Mouse (Mus musculus): Measurements from ENCODE around the gene Magi3. TPM values are rescaled to one million over a fixed set of nuclear protein-coding genes. Genes with fewer than 3 reads are reported as not detected.

The Magi3 gene
- polyA plus RNA-seq, 1 experiment from 2014 or later = 10.0 TPM

GRCm38 (mm10) chr3:104161347-104161746 is 58.8 kb downstream of the Magi3 start:
- Histone ChIP-seq H3K4me2 (ENCODE audit: low read length) (no peak overlapping the region), H3K27ac (ENCODE audit: low read depth) (no peak overlapping the region), H3K4me3 (ENCODE audit: low read depth, low read length) (no peak overlapping the region), H3K4me1 (replicated peaks; ENCODE audit: control insufficient read depth, insufficient read depth, low read length) (no peaks in the 10 kb centered on the region), H3K9me3 (ENCODE audit: control insufficient read depth, low read length) (no peaks in the 10 kb centered on the region), H3K36me3 (ENCODE audit: control insufficient read depth, insufficient read depth, low read length) (no peaks in the 10 kb centered on the region), H3K9ac (ENCODE audit: low read length) (no peak overlapping the region), H3K27me3 (replicated peaks; ENCODE audit: control insufficient read depth, insufficient read depth, low read length) (no peaks in the 10 kb centered on the region)
- ATAC-seq (replicated peaks; ENCODE audit: low FRiP score, low TSS enrichment, low read depth) (no peak), DNase-seq (ENCODE audit: low spot score) (no peak)
- 77% methylated on average over 3 of the region's 3 CpGs for WGBS

DNA sequence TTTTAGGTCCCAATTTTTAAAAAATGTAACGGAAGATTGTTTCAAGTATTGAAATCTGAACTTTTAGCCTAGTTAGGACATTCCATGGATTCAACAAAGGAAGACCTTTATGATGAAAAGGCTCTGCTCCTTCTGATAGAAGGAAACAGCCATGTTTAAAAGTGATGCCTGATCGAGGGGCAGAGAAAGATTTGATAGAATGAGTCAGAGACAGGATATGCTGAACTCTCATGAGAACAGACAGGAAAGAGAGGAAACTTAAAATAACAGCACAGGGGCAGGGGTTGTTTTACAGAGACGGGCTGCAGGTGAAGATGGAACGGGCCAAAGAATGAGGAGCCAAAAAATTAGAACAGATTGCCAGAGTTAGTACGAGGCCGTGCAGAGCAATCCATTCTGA is 59.6 kb downstream of the Magi3 start:
- no peak overlapping the region for H3K27ac ChIP-seq (ENCODE audit: low read depth)
- no peaks in the 10 kb centered on the region for H3K36me3 ChIP-seq (ENCODE audit: control insufficient read depth, insufficient read depth, low read length)
- H3K4me3 ChIP-seq (ENCODE audit: low read depth, low read length) = no peak overlapping the region
- no peak for ATAC-seq (replicated peaks; ENCODE audit: low FRiP score, low TSS enrichment, low read depth)
- no peak for DNase-seq (ENCODE audit: low spot score)
- H3K4me2 ChIP-seq (ENCODE audit: low read length) = no peak overlapping the region
- no peaks in the 10 kb centered on the region for H3K27me3 ChIP-seq (replicated peaks; ENCODE audit: control insufficient read depth, insufficient read depth, low read length)
- WGBS = 84% methylated on average over 6 of the region's 6 CpGs
- H3K4me1 ChIP-seq (replicated peaks; ENCODE audit: control insufficient read depth, insufficient read depth, low read length) = no peaks in the 10 kb centered on the region
- no peaks in the 10 kb centered on the region for H3K9me3 ChIP-seq (ENCODE audit: control insufficient read depth, low read length)
- H3K9ac ChIP-seq (ENCODE audit: low read length) = no peak overlapping the region

DNA sequence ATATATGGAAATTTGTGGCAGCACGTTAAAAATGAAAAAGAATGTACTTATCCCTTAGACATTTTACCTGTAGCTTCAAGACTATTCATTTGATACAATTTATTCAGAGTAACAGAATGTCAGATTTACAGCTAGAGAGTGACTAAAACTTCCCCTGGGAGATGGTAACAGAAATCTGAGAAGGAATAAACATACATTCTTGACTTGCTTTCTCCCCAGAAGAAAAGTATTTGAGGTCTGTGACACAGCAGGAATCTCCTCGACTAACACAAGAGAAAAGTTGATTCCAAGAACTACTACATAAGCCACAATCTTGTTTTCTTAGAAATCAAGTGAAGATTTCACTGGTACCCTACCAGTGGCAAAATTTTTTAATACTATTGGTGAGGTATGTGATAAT is 70.0 kb downstream of the Magi3 start:
- H3K27me3 ChIP-seq (replicated peaks; ENCODE audit: control insufficient read depth, insufficient read depth, low read length) = no peaks in the 10 kb centered on the region
- H3K4me2 ChIP-seq (ENCODE audit: low read length) = no peak overlapping the region
- ATAC-seq (replicated peaks; ENCODE audit: low FRiP score, low TSS enrichment, low read depth) (no peak), DNase-seq (ENCODE audit: low spot score) (no peak)
- 59% methylated on average over 2 of the region's 2 CpGs for whole genome bisulfite sequencing
- no peaks in the 10 kb centered on the region for H3K36me3 ChIP-seq (ENCODE audit: control insufficient read depth, insufficient read depth, low read length)
- H3K4me1 ChIP-seq (replicated peaks; ENCODE audit: control insufficient read depth, insufficient read depth, low read length) = no peaks in the 10 kb centered on the region
- H3K27ac ChIP-seq (ENCODE audit: low read depth) = no peak overlapping the region
- H3K9me3 ChIP-seq (ENCODE audit: control insufficient read depth, low read length) = no peaks in the 10 kb centered on the region
- H3K9ac ChIP-seq (ENCODE audit: low read length) = no peak overlapping the region
- no peak overlapping the region for H3K4me3 ChIP-seq (ENCODE audit: low read depth, low read length)

DNA sequence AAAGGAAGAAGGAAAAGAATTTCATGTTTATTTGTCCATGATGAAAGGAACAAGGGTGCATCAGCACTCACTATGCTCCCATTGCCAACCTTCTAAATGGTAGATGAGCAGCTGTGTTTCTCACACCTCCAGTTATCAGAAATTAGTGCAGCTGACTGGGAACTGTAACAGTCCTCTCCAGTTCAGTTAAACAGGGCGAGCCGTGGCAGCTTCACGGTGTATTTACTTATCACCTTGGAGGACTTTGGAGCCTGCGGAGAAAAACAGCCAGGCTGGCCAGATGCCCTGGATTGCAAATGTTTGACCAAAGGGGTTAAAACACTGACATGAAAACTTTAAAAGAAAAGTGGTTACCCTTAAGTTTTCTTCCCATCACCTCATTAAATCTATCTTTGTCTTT is 77.8 kb downstream of the Magi3 start:
- Histone ChIP-seq H3K36me3 (ENCODE audit: control insufficient read depth, insufficient read depth, low read length) (no peaks in the 10 kb centered on the region), H3K4me2 (ENCODE audit: low read length) (no peak overlapping the region), H3K27ac (ENCODE audit: low read depth) (no peak overlapping the region), H3K9me3 (ENCODE audit: control insufficient read depth, low read length) (no peaks in the 10 kb centered on the region), H3K9ac (ENCODE audit: low read length) (no peak overlapping the region), H3K27me3 (replicated peaks; ENCODE audit: control insufficient read depth, insufficient read depth, low read length) (no peaks in the 10 kb centered on the region), H3K4me3 (ENCODE audit: low read depth, low read length) (no peak overlapping the region), H3K4me1 (replicated peaks; ENCODE audit: control insufficient read depth, insufficient read depth, low read length) (no peaks in the 10 kb centered on the region)
- WGBS = 12% methylated on average over 4 of the region's 4 CpGs
- ATAC-seq (replicated peaks; ENCODE audit: low FRiP score, low TSS enrichment, low read depth) (peak; percentile 72; the same call in 1 of the 2 replicates), DNase-seq (ENCODE audit: low spot score) (peak; percentile 57)

- Histone ChIP-seq H3K9me3 (ENCODE audit: control insufficient read depth, low read length) (no peaks in the 10 kb centered on the region), H3K27me3 (replicated peaks; ENCODE audit: control insufficient read depth, insufficient read depth, low read length) (no peaks in the 10 kb centered on the region), H3K27ac (ENCODE audit: low read depth) (no peak overlapping the region), H3K36me3 (ENCODE audit: control insufficient read depth, insufficient read depth, low read length) (no peaks in the 10 kb centered on the region), H3K4me3 (ENCODE audit: low read depth, low read length) (no peak overlapping the region), H3K4me1 (replicated peaks; ENCODE audit: control insufficient read depth, insufficient read depth, low read length) (no peaks in the 10 kb centered on the region), H3K9ac (ENCODE audit: low read length) (no peak overlapping the region), H3K4me2 (ENCODE audit: low read length) (no peak overlapping the region)
- ATAC-seq (replicated peaks; ENCODE audit: low FRiP score, low TSS enrichment, low read depth) (no peak), DNase-seq (ENCODE audit: low spot score) (no peak)
- 90% methylated on average over 4 of the region's 4 CpGs for WGBS
Measured at GRCm38 (mm10) chr3:104138953-104139450, 81.2 kb downstream of the Magi3 start.

GRCm38 (mm10) chr3:104125628-104126027 is 94.5 kb downstream of the Magi3 start:
- Histone ChIP-seq H3K36me3 (ENCODE audit: control insufficient read depth, insufficient read depth, low read length) (no peaks in the 10 kb centered on the region), H3K9me3 (ENCODE audit: control insufficient read depth, low read length) (no peaks in the 10 kb centered on the region), H3K27me3 (replicated peaks; ENCODE audit: control insufficient read depth, insufficient read depth, low read length) (no peaks in the 10 kb centered on the region), H3K4me3 (ENCODE audit: low read depth, low read length) (no peak overlapping the region), H3K27ac (ENCODE audit: low read depth) (no peak overlapping the region), H3K9ac (ENCODE audit: low read length) (no peak overlapping the region), H3K4me1 (replicated peaks; ENCODE audit: control insufficient read depth, insufficient read depth, low read length) (no peaks in the 10 kb centered on the region), H3K4me2 (ENCODE audit: low read length) (no peak overlapping the region)
- WGBS = 68% methylated on average over 1 of the region's 1 CpGs
- DNase-seq (ENCODE audit: low spot score) (no peak), ATAC-seq (replicated peaks; ENCODE audit: low FRiP score, low TSS enrichment, low read depth) (no peak)

DNA sequence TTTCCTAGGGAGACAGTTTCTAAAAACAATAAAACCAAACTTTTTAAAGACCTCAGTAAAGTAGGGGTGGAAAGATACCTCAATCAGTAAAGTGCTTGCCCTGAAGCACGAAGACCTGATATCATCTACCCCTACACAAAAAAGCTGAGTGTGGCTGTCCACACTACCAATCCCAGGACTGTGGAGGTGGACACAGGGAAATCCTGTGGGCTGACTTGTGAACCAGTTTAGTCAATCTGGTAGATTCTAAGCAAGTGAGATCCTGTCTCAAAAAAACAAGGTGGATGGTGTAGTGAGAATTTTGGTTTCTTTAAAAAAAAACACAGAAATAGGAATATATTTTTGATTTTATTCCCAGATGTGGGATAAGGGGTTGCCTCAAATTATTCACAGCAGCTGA is 96.3 kb downstream of the Magi3 start:
- ATAC-seq (replicated peaks; ENCODE audit: low FRiP score, low TSS enrichment, low read depth) (no peak), DNase-seq (ENCODE audit: low spot score) (no peak)
- H3K27me3 ChIP-seq (replicated peaks; ENCODE audit: control insufficient read depth, insufficient read depth, low read length) = no peaks in the 10 kb centered on the region
- no peak overlapping the region for H3K27ac ChIP-seq (ENCODE audit: low read depth)
- WGBS = 93% methylated on average over 1 of the region's 1 CpGs
- no peak overlapping the region for H3K9ac ChIP-seq (ENCODE audit: low read length)
- no peak overlapping the region for H3K4me2 ChIP-seq (ENCODE audit: low read length)
- no peaks in the 10 kb centered on the region for H3K9me3 ChIP-seq (ENCODE audit: control insufficient read depth, low read length)
- no peaks in the 10 kb centered on the region for H3K36me3 ChIP-seq (ENCODE audit: control insufficient read depth, insufficient read depth, low read length)
- no peaks in the 10 kb centered on the region for H3K4me1 ChIP-seq (replicated peaks; ENCODE audit: control insufficient read depth, insufficient read depth, low read length)
- H3K4me3 ChIP-seq (ENCODE audit: low read depth, low read length) = no peak overlapping the region

DNA sequence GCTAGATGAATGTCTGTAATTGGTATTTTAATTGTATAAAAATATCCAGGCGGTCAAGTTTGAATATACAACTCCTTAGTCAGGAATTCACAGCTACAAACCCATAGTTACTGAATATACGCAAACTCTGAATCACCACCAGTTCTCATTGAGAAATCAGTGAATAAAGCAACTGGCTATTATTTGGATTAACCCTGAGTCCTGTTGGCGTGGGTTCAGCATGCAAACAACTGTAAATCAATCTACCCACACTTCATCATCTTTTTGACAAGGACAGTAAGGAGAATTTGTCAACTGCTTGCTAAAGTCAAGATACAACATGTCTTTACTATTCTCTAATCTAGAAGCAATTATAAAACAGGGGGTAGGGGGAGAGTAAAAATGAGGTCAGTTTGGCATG is 110.7 kb downstream of the Magi3 start:
- H3K4me3 ChIP-seq (ENCODE audit: low read depth, low read length) = no peak overlapping the region
- H3K27ac ChIP-seq (ENCODE audit: low read depth) = no peak overlapping the region
- no peaks in the 10 kb centered on the region for H3K36me3 ChIP-seq (ENCODE audit: control insufficient read depth, insufficient read depth, low read length)
- H3K9ac ChIP-seq (ENCODE audit: low read length) = no peak overlapping the region
- 36% methylated on average over 3 of the region's 3 CpGs for WGBS
- H3K9me3 ChIP-seq (ENCODE audit: control insufficient read depth, low read length) = no peaks in the 10 kb centered on the region
- no peak overlapping the region for H3K4me2 ChIP-seq (ENCODE audit: low read length)
- DNase-seq (ENCODE audit: low spot score) (no peak), ATAC-seq (replicated peaks; ENCODE audit: low FRiP score, low TSS enrichment, low read depth) (no peak)
- H3K4me1 ChIP-seq (replicated peaks; ENCODE audit: control insufficient read depth, insufficient read depth, low read length) = no peaks in the 10 kb centered on the region; the same call in 1 of the 2 replicates
- no peaks in the 10 kb centered on the region for H3K27me3 ChIP-seq (replicated peaks; ENCODE audit: control insufficient read depth, insufficient read depth, low read length)

DNA sequence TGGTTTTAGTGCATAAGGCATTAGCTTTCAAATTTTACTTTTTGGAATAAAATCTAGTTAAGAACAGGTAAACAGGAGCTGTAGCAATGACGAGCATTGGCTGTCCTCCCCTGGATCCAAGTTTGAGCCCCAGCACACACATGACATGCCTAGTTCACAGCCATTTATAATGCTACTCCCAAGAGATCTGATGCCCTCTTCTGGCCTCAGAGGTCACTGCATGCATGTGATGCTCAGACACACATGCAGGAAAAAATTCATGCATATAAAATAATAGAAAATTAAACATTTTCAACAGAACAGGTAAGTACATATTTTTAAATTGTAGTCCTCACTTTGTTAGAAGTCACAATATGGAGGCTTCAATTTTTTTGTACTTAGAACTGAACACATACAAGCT is 115.2 kb downstream of the Magi3 start:
- no peak for ATAC-seq (replicated peaks; ENCODE audit: low FRiP score, low TSS enrichment, low read depth)
- 71% methylated on average over 1 of the region's 1 CpGs for WGBS

More for the DNA sequence above, 115.2 kb downstream of the Magi3 start:
- H3K4me3 ChIP-seq (ENCODE audit: low read depth, low read length) = no peak overlapping the region
- H3K9me3 ChIP-seq (ENCODE audit: control insufficient read depth, low read length) = no peaks in the 10 kb centered on the region
- H3K36me3 ChIP-seq (ENCODE audit: control insufficient read depth, insufficient read depth, low read length) = no peaks in the 10 kb centered on the region
- no peaks in the 10 kb centered on the region for H3K27me3 ChIP-seq (replicated peaks; ENCODE audit: control insufficient read depth, insufficient read depth, low read length)
- H3K27ac ChIP-seq (ENCODE audit: low read depth) = no peak overlapping the region
- H3K4me2 ChIP-seq (ENCODE audit: low read length) = no peak overlapping the region
- no peaks in the 10 kb centered on the region; the same call in 1 of the 2 replicates for H3K4me1 ChIP-seq (replicated peaks; ENCODE audit: control insufficient read depth, insufficient read depth, low read length)
- H3K9ac ChIP-seq (ENCODE audit: low read length) = no peak overlapping the region
- DNase-seq (ENCODE audit: low spot score) = no peak

All from intestine, embryonic 14.5 days (tissue).